Mouse (Mus musculus): Measurements from ENCODE around the gene Letmd1.
"Not testable (repeated sequence)": the region's sequence is repeated elsewhere in the genome, so short reads cannot be mapped to it uniquely, and the experiment has no call there.

Gene Letmd1

DNA sequence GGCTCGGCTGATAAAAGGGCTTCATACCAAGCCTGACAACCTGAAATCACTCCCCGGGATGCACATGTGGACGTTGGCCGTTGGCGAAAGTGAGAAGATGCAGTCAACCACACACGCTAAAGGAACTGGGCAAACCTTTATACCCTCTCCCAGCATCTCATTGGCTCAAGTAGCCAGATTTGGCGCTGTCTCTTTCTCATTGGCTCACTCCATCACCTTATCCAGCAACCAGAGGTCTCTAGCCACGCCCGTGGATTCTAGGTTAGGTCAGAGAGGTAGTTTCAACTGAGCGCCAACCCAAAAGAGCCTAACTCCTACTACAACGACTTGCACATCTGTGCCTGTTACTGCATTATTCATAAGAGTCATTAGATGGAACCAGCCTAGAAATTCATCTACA, 16.3 kb upstream of the Letmd1 start:
- no peak for DNase-seq

GRCm38 (mm10) chr15:100456356-100456991, 12.3 kb upstream of the Letmd1 start:
- no peak for DNase-seq

DNA sequence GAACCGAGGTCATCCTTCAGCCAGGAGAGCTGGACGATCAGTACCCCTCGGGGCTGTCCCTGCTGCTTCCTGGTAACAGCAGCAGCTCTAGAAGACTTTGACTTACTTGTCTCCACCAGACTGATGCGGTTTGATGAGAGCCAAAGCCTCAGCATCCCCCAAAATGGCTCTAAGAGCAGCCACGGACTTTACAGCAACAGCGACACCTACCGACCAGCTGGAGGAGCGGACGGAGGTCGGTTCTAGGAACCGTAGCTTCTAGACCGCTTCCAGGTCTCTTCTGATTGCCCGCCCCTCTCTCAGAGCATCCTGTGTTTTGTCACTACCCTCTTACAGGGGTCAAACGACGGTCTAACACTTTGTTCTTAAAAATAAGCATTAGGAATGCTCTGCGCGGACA, 11.5 kb upstream of the Letmd1 start:
- DNase-seq, result peak; percentile 80

DNA sequence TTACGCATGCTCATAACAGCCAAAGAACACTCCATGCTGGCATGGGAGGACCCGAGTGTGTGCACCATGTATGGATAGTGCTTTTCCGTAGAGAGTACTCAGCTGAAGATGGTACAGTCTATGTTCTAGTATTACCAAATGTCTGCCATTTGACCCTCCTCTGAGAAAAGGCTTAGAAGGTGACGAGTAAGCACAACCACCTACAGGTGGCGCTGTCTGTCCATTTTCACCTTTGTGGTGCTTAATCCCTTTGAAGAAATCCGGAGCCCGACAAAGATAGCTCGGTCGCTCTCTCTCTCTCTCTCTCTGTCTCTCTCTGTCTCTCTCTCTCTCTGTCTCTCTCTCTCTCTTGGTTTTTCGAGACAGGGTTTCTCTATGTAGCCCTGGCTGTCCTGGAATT, 10.8 kb upstream of the Letmd1 start:
- DNase-seq, result peak; percentile 74

GRCm38 (mm10) chr15:100460942-100461341, 7.9 kb upstream of the Letmd1 start:
- DNase-seq, result peak; percentile 49

DNA sequence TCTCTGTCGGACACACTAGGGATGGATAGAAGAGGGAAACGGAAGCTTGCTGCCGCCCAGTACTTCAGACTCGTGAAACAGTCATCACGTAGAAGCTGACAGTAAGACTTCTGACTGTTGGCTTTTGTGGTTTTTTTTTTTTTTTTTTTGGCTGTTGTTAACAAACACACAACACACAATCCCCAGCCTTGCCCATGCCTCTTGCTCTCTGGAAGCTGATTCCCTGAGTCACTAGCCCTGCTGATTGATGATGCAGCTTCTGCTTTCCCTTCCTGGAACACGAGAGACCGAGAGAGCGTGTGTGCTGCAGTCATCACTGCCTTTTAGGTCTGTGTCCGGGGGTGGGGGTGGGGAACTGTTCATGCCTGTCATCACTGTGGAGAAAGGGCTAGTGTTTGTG, 7.2 kb upstream of the Letmd1 start:
- DNase-seq, result no peak

- DNase-seq, result no peak
These were observed 6.7 kb upstream of the Letmd1 start for GRCm38 (mm10) chr15:100462086-100462485.

GRCm38 (mm10) chr15:100463712-100464111, 5.1 kb upstream of the Letmd1 start:
- DNase-seq, result peak; percentile 78

- DNase-seq, result no peak
These were observed 3.4 kb upstream of the Letmd1 start for GRCm38 (mm10) chr15:100465432-100465831.

DNA sequence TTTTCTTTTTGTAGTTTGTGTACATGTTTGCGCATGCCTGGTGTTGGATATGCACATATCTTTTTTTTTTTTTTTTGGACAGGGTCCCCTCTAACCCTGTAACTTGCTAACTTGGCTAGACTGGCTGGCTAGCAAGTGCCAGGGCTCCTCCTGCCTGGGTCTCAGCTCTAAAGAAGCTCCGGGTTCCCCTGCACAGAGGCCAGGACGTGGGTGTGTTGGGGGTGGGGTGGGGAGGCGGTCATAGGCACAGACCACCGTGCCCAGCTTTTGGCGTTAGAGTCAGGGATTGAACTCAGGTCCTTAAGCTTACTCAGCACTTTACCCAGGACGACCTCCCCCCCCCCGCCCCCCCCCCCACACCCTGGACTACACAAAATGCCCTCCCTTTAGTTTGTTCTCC, 1.1 kb upstream of the Letmd1 start:
- DNase-seq, result no peak

DNA sequence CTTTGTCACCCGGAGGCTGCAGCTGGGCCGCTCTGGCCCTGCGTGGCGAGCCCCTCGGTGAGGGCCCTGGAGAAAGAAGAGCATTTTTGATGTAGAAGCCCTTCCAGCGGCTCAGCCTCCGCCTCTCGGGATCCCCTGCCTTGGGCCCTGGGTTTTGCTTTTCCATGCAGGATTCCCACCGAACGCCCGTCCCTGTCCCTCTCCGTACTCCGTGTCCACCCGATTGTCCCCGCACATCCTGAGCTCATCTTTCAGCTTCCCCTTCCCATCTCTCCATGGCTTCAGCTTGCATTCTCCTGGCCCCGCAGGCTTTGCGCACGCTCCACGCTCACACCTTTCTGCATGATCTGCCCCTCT, 344 bp downstream of the Letmd1 start:
- no peak for DNase-seq

DNA sequence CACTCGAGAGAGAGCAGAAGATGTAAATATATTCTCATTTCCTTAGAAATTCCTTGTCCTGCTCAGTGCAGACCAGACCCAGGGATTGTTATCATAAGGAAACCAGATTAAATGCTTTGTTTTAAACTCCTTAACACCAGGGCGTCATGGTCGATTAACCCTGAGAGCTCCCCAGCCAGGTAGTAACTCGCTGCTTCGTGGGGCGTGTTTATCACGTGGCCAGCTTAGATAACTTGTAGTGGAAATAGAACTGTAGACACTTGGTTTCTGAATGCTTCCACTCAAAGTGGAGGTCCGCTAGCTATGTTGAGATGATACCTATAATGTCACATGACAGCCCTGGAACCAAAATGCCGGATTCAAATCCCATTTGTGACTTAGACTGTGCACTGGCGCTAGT, 1.2 kb downstream of the Letmd1 start:
- DNase-seq, result no peak

GRCm38 (mm10) chr15:100473926-100474503, 5.2 kb downstream of the Letmd1 start:
- DNase-seq, result no peak

DNA sequence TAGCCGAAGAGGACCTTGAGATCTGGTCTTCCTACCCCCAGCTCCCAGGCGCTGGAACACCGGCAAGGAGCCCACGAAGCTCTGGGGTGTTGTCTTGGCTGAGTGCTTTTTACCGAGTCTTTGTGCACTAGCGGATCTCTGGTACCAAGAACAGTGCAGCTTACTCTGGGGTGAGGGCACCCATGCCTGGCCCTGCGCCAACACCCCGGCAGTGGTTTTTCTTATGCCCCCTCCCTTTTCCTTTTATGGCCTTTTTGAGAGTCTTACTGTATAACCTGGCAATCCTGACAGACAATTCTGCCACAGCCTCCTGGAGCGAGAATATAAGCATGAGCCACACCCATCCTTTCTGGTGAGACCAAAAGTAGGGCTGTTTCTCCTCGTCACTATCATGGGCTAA, 9.5 kb downstream of the Letmd1 start:
- no peak for DNase-seq

DNA sequence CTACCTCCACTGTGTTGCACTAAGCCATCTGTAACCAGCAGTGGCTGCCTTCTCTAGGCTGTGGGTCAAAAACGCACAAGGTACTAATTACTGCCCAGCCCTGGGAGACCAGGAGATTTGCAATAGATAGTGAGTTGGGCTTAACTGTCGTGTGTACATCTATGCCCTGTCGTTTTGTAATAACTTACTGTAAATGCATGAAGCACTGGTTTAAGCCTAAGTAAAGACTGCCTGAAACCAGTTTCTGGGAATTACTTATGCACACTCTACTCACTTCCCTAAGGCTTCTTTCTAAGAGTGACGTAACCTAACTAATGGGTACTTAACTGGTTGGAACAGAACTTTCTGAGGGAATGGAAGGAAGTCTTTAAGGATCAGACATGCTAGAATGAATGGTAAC, 10.1 kb downstream of the Letmd1 start:
- DNase-seq, result no peak

DNA sequence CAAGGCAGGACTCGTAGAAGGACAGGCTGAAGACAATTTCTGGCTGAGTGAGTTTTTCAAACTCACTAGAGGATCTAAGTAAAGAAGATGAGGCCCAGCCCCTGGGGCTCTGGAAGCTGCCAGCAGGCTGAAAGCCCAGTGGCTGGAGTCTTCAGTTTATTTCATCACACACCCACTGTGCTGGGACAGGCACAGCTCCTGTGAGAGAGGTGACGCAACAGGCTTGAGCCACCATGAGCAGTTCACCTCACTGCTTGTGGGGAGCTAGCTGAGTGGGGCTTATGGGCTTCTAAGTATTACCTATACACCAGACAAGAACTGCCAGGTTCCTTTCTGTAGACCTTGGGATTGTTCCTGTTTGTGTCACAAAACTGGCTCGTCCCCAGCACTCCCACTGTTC, 16.8 kb downstream of the Letmd1 start:
- DNase-seq, result peak; percentile 44

DNA sequence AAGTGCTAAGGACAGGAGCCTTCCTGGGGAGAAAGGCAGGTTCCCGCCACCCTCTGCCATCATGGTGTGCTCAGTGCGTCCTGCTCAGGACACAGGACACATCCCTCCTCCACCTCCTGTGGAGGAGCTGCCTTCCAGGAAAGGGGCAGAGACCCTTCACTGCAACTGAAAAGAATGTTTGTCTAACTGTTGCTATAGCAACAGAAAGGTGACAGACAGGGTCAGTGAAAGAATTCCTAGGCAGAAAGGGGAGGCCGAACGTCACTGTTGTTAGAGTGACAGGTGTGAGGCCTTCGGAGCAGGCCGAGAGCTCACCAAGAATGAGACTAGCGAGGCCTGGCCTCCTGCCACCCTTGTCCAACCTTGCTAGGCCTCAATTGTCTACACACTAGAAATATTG, 17.6 kb downstream of the Letmd1 start:
- no peak for DNase-seq

DNA sequence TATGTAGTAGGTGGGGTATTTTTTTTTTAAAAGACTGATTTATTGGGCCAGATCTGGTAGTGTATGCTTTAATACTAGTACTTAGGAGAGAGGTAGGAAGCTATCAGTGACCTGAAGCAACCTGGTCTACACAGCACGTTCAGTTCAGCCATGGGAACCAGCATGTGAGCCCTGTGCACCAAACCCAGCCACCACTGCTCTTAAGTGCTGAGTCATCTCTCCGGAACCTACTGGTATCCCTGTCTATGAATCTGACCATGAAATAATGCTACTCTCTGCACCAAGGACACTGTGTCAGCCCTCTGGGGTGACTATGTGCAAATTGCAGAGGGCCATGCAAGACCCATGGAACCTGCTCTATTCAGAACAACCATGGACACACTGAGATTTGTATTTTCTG, 18.2 kb downstream of the Letmd1 start:
- no peak for DNase-seq

- not testable (repeated sequence) for DNase-seq
These were observed 19.5 kb downstream of the Letmd1 start for GRCm38 (mm10) chr15:100488297-100488696.

DNA sequence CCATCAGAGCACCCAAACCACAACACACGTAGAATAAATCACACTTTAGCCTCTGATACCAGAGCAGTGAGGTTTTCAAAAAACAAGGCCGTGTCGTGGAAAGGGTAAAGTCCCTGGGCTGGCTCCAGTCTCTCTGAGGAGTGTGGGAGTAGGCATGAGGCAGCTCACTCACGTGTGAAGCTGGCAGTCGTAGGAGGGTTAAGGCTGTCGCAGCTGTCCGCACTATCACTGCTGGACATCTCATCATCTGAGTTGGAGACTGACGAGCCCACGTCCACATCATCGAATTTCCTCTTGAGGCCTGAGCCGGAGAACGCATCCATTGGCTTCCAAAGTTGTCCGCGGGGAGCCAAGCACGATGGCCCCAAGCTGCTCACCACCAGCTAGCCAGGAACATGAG, 20.4 kb downstream of the Letmd1 start:
- DNase-seq, result no peak

DNA sequence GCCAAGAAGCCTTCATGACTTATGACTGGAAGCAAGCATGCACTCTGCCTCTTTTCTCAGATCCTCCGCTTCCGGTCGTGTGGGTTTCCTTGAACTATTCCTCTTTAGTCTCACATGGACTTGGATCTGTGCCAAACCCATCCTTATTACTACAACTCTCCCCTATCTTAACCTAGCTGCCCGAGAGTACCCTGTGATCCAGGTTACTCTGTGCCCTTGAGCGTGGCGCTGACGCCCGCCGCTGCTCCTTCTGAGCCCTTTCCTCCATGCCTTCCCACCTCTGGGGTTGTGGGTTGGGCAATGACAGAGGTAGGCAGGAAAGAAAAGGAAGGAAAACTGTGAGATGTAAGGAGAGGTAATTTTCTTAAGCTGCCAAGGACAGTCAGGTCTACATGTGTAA, 23.1 kb downstream of the Letmd1 start:
- peak; percentile 24 for DNase-seq

- peak; percentile 61 for DNase-seq
These were observed 25.8 kb downstream of the Letmd1 start for GRCm38 (mm10) chr15:100494647-100495046.

DNA sequence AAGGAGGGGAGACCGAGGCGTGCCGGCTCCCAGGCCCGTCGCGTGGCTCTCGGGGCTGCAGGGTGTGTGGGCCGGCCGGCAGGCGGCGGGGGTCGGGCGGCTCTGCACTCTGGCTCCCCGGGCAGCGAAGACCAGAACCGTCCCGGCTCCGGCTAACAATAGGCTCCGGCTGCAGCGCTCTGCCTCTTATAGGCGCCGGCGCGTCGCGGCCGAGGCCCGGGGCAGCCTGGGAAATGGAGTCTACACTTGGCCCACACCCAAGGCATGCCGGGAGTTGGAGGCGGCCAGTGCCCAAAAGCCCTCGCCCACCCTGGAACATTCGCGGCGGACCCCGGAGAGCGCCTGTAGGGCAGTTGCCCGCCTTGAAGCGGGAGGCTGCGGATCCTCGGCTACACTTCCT, 26.3 kb downstream of the Letmd1 start, which contains the start of gene Csrnp2:
Gene Csrnp2, minus strand, starts transcription at position 387 of the 400 bp plus-strand sequence.
- peak; percentile 95 for DNase-seq

- not testable (repeated sequence) for DNase-seq
These were observed 30.7 kb downstream of the Letmd1 start for GRCm38 (mm10) chr15:100499506-100499905.

All from lung, postnatal 10 days (tissue).